ENCODE assay signal across 9 mouse cellular contexts in genomic region chr15:102624291-102624969, GRCm38 (mm10). TPM values are rescaled to one million over a fixed set of nuclear protein-coding genes. Genes with fewer than 3 reads are reported as not detected.
DNase-seq lines count a peak whose midpoint lies in the region; ATAC-seq and TF ChIP-seq lines count a peak whose summit lies in the region.
"Had no signal": no experiment of that assay in that cellular context is flagged by ENCODE, and none has a peak within 500 bp of the region (broad histone marks: within the 10 kb centered on the region; RNA-seq: fewer than 3 reads in every experiment).

No protein-coding gene starts in this region.

- peak overlapping the region; percentile 56 for H3ac ChIP-seq in myocyte (ENCODE audit: control insufficient read depth, insufficient read length)

- H3K27me3 ChIP-seq in limb, embryonic 14.5 days (ENCODE audit: control insufficient read depth, insufficient read depth, low read length) = no peaks in the 10 kb centered on the region
- no peaks in the 10 kb centered on the region for H3K27me3 ChIP-seq in myocyte (ENCODE audit: control insufficient read depth, insufficient read depth, insufficient read length)

- no peak for TF ChIP-seq CTCF in embryonic fibroblast, embryonic 13.5 days (IDR thresholded peaks at IDR 0.05; ENCODE audit: borderline replicate concordance, insufficient read depth, low read length)

- no peak for ATAC-seq in limb, embryonic 14.5 days (ENCODE audit: low FRiP score, low read depth)

- H3K4me3 ChIP-seq in embryonic fibroblast, embryonic 13.5 days (ENCODE audit: insufficient read depth, low read length) = peak overlapping the region; percentile 97
- H3K4me3 ChIP-seq in limb, embryonic 14.5 days (replicated peaks; ENCODE audit: low read length) = peak overlapping the region; percentile 69
- peak overlapping the region; percentile 72 for H3K4me3 ChIP-seq in myocyte

- H3K4me2 ChIP-seq in limb, embryonic 14.5 days (replicated peaks; ENCODE audit: low read depth, low read length, severe bottlenecking) = peak overlapping the region; percentile 83
- H3K4me2 ChIP-seq in myocyte (ENCODE audit: low read depth) = peak overlapping the region; percentile 89

- DNase-seq in ovary, postnatal 10 days (ENCODE audit: low spot score) = peak; percentile 2
- DNase-seq in ovary, adult 18-20 months (ENCODE audit: low spot score) = no peak
- DNase-seq in brain, adult 2 months (ENCODE audit: low read depth, low spot score) = peak; percentile 39
- DNase-seq in heart, postnatal 10 days = peak; percentile 40 to 55
- DNase-seq in limb, embryonic 14.5 days (ENCODE audit: low spot score) = no peak
- DNase-seq in urinary bladder, adult 2 months (ENCODE audit: low spot score) = no peak

- H3K9ac ChIP-seq in limb, embryonic 14.5 days (ENCODE audit: low read depth, low read length, severe bottlenecking) = peak overlapping the region; percentile 64

- H3K4me1 ChIP-seq in embryonic fibroblast, embryonic 13.5 days (ENCODE audit: control insufficient read depth, insufficient read depth, low read length) = no peaks in the 10 kb centered on the region
- H3K4me1 ChIP-seq in limb, embryonic 14.5 days (ENCODE audit: control insufficient read depth, insufficient read depth, low read length) = peaks cover 14% of the 10 kb centered on the region

- no peaks in the 10 kb centered on the region for H3K36me3 ChIP-seq in limb, embryonic 14.5 days (ENCODE audit: control insufficient read depth, insufficient read depth, low read length)
- no peaks in the 10 kb centered on the region for H3K36me3 ChIP-seq in myocyte (ENCODE audit: control insufficient read depth, insufficient read depth)

- peaks cover 53% of the 10 kb centered on the region for H3K79me2 ChIP-seq in myocyte (ENCODE audit: control insufficient read depth, insufficient read depth)

- intact Hi-C loops in heart, postnatal 10 days (cut with DNase I) = loop anchor here (2.0 to 5.0 kb wide), 2 partner anchors 46 to 57 kb away; no protein-coding TSS in a partner anchor

- no peaks in the 10 kb centered on the region for H3K9me3 ChIP-seq in limb, embryonic 14.5 days (ENCODE audit: control insufficient read depth, low read length)

- WGBS in limb, embryonic 14.5 days = 4% methylated on average over 17 of the region's 17 CpGs

- TF ChIP-seq POLR2A in embryonic fibroblast, embryonic 13.5 days (IDR thresholded peaks at IDR 0.05; ENCODE audit: low read depth, low read length) = no peak; the same call in 1 of the 2 replicates
- TF ChIP-seq POLR2A in limb, embryonic 14.5 days (IDR thresholded peaks at IDR 0.05; ENCODE audit: borderline replicate concordance, extremely low read depth, insufficient read depth, insufficient read length) = no peak
- no peak for TF ChIP-seq POLR2A in myocyte (IDR thresholded peaks at IDR 0.05; ENCODE audit: insufficient read length, low read depth)

- H3K27ac ChIP-seq in embryonic fibroblast, embryonic 13.5 days (ENCODE audit: insufficient read depth, low read length) = peak overlapping the region; percentile 48; the same call in 1 of the 2 replicates
- H3K27ac ChIP-seq in limb, embryonic 14.5 days (replicated peaks; ENCODE audit: low read depth, low read length) = peak overlapping the region; percentile 63

TF ChIP-seq in myocyte, 11 proteins besides CTCF, POLR2A, EP300 and RAD21:
- peak; percentile 12 for TF ChIP-seq POLR2AphosphoS2 (IDR thresholded peaks at IDR 0.05; ENCODE audit: insufficient read length, low read depth)
- TF ChIP-seq USF1 (IDR thresholded peaks at IDR 0.05; ENCODE audit: low read depth) = no peak

RNA-seq across cellular contexts. Expression of gene Gm28047, which starts 0.4 kb away (rescaled TPM):
- 2.0 TPM in 1 of 2 replicates, not detected in the other for polyA plus RNA-seq in embryonic fibroblast, embryonic 13.5 days (2011; ENCODE audit: insufficient read length, low read depth, missing spikeins)
- 1 to 10 TPM in 1 of 2 experiments, not detected in 1; 1.2 TPM for total RNA-seq in heart, postnatal 10 days (2021)
- polyA plus RNA-seq in limb, embryonic 14.5 days (2012; rRNA removed) = not detected in 2 replicates
- not detected in 2 replicates for polyA plus RNA-seq in limb, embryonic 14.5 days (2014; fragmentation: Nextera tagmentation; extraction: Ambion mirVana)
- not detected for polyA plus RNA-seq in myocyte (2012; fragmentation: generic; extraction: Trizol)
- 0.10 and 0.17 TPM in 2 replicates for polyA plus RNA-seq in urinary bladder, adult 2 months (2012; rRNA removed)
- total RNA-seq: common myeloid progenitor, adult 5-6 weeks had no signal

RNA-seq across cellular contexts. Expression of gene Atf7, which starts 0.8 kb away (rescaled TPM):
- polyA plus RNA-seq in embryonic fibroblast, embryonic 13.5 days (2011; ENCODE audit: insufficient read length, low read depth, missing spikeins) = 64.8 and 68.7 TPM in 2 replicates
- 10 to 100 TPM; 71.3 to 79.2 TPM for total RNA-seq in heart, postnatal 10 days (2021)
- 110 and 155 TPM in 2 replicates for polyA plus RNA-seq in limb, embryonic 14.5 days (2012; rRNA removed)
- 50.7 and 51.0 TPM in 2 replicates for polyA plus RNA-seq in limb, embryonic 14.5 days (2014; fragmentation: Nextera tagmentation; extraction: Ambion mirVana)
- 33.7 TPM for polyA plus RNA-seq in myocyte (2012; fragmentation: generic; extraction: Trizol)
- polyA plus RNA-seq in urinary bladder, adult 2 months (2012; rRNA removed) = 71.2 and 80.6 TPM in 2 replicates

RNA-seq across cellular contexts. Expression of gene Atp5g2, which starts 47.7 kb away (rescaled TPM):
- 60.3 and 158 TPM in 2 replicates for polyA plus RNA-seq in embryonic fibroblast, embryonic 13.5 days (2011; ENCODE audit: insufficient read length, low read depth, missing spikeins)
- 10 to 100 TPM; 31.1 to 47.4 TPM for total RNA-seq in heart, postnatal 10 days (2021)
- polyA plus RNA-seq in limb, embryonic 14.5 days (2012; rRNA removed) = 635 and 699 TPM in 2 replicates
- 73.6 and 78.4 TPM in 2 replicates for polyA plus RNA-seq in limb, embryonic 14.5 days (2014; fragmentation: Nextera tagmentation; extraction: Ambion mirVana)
- 947 TPM for polyA plus RNA-seq in myocyte (2012; fragmentation: generic; extraction: Trizol)
- 363 and 422 TPM in 2 replicates for polyA plus RNA-seq in urinary bladder, adult 2 months (2012; rRNA removed)

Comparison
In these comparisons a context has a peak if more than half of its experiments do, and no peak if none do; other contexts are left out.
1. DNase-seq: peak in ovary, postnatal 10 days (single experiment), brain, adult 2 months (single experiment) and heart, postnatal 10 days (2 of 2); none in ovary, adult 18-20 months (single experiment), limb, embryonic 14.5 days (single experiment) and urinary bladder, adult 2 months (single experiment).
2. Peak in every context shown above with its lines, with median percentiles within 50 percentile points of each other: H3K4me3 ChIP-seq.